In the genomic region with DNA sequence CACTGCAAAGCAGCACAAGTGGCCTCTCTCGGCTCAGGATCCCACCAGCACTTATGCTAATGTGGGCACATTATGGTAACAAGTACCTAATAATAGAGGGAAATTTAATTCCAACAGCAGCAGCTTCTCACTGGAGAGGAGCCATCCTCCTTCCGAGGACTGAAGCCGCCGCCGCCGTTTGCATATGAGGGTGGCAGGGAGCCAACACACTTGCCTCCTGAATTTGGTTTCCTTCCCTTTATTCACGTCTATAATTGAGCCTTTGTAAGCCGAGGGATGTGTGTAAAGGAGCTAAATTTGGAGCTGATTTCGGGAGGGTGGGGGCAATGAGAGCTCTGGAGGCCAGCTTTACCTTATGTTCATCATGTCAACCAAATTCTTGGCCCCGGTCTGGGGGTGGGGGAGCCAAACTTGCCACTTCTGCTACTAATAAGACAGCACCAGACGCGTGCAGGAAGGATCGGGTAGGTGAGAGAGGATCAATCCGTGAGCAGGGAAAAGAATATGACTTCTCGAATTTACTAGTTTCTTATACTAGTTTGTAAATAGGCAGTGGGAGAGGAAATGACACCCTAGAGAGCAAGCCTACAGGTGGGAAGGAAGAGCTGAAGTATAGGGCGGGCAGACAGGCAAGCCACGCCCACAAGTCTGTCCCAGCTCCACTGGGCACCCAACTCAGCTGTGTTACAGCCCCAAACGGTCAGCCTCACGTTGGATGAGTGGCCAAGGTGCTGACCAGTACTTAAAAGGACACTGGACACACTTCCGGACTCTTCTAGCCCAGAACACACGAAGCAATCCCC, we compare ENCODE assay signal across 9 mouse cellular contexts. TPM values are rescaled to one million over a fixed set of nuclear protein-coding genes. Genes with fewer than 3 reads are reported as not detected.
DNase-seq lines count a peak whose midpoint lies in the region; ATAC-seq lines count a peak whose summit lies in the region.
"Had no signal": no experiment of that assay in that cellular context is flagged by ENCODE, and none has a peak within 500 bp of the region (broad histone marks: within the 10 kb centered on the region; RNA-seq: fewer than 3 reads in every experiment).

No protein-coding gene starts in this region.

- no peaks in the 10 kb centered on the region for H3K27me3 ChIP-seq in intestine, embryonic 15.5 days (replicated peaks)
- H3K27me3 ChIP-seq in limb, embryonic 11.5 days (ENCODE audit: control insufficient read depth, insufficient read depth, low read length), result no peaks in the 10 kb centered on the region
- H3K27me3 ChIP-seq: CH12.LX had no signal

- H3K27ac ChIP-seq in intestine, embryonic 15.5 days, result no peak overlapping the region
- H3K27ac ChIP-seq in limb, embryonic 11.5 days (replicated peaks; ENCODE audit: low read depth, low read length), result no peak overlapping the region

- no peaks in the 10 kb centered on the region for H3K9me3 ChIP-seq in intestine, embryonic 15.5 days
- no peaks in the 10 kb centered on the region for H3K9me3 ChIP-seq in limb, embryonic 11.5 days (ENCODE audit: control insufficient read depth, low read length)

- 25% methylated on average over 21 of the region's 21 CpGs for WGBS in intestine, embryonic 15.5 days
- WGBS in limb, embryonic 11.5 days, result 21% methylated on average over 21 of the region's 21 CpGs

- H3K4me2 ChIP-seq in intestine, embryonic 15.5 days (replicated peaks), result peak overlapping the region; percentile 36; the same call in 1 of the 2 replicates
- peak overlapping the region; percentile 18; the same call in 1 of the 2 replicates for H3K4me2 ChIP-seq in limb, embryonic 11.5 days (ENCODE audit: low read depth, severe bottlenecking)

- ATAC-seq in cerebellum, adult (ENCODE audit: insufficient number of reproducible peaks, low FRiP score, low TSS enrichment), result no peak
- ATAC-seq in intestine, embryonic 15.5 days, result peak; percentile 53
- no peak for ATAC-seq in limb, embryonic 11.5 days (ENCODE audit: insufficient number of reproducible peaks, low FRiP score, low TSS enrichment, low read depth)

- H3K4me1 ChIP-seq in intestine, embryonic 15.5 days (replicated peaks), result peaks cover 11% of the 10 kb centered on the region; the same call in 1 of the 2 replicates
- no peaks in the 10 kb centered on the region; the same call in 1 of the 2 replicates for H3K4me1 ChIP-seq in limb, embryonic 11.5 days (ENCODE audit: control insufficient read depth, insufficient read depth, low read length)

- no peak overlapping the region for H3K4me3 ChIP-seq in intestine, embryonic 15.5 days (replicated peaks)
- H3K4me3 ChIP-seq in limb, embryonic 11.5 days (ENCODE audit: low read depth, low read length), result no peak overlapping the region

- no peak overlapping the region for H3K9ac ChIP-seq in intestine, embryonic 15.5 days
- no peak overlapping the region for H3K9ac ChIP-seq in limb, embryonic 11.5 days (ENCODE audit: low read length)

- peak; percentile 21 to 38 for DNase-seq in cerebellum, adult 18-20 months
- peak; percentile 46 to 71 for DNase-seq in cerebellum, postnatal 4 days (ENCODE audit: low spot score in 2 of 2)
- DNase-seq in heart, adult 18-20 months, result peak; percentile 62
- no peak for DNase-seq in limb, embryonic 11.5 days (ENCODE audit: low spot score)
- DNase-seq in naive thymus-derived CD4-positive, alpha-beta T cell, adult 2 months (ENCODE audit: low read depth), result peak; percentile 61
- no peak for DNase-seq in c-Kit-positive CD71-positive TER-119-positive erythroid progenitor cells, embryonic 14.5 days (ENCODE audit: low spot score)

- H3K36me3 ChIP-seq in intestine, embryonic 15.5 days, result no peaks in the 10 kb centered on the region
- H3K36me3 ChIP-seq in limb, embryonic 11.5 days (ENCODE audit: control insufficient read depth, insufficient read depth, low read length), result no peaks in the 10 kb centered on the region

RNA-seq across cellular contexts. Expression of a gene that starts 56.8 kb away (rescaled TPM):
- under 1 TPM; 0.27 to 0.87 TPM for total RNA-seq in heart, adult 18-20 months (2021)
- polyA plus RNA-seq in intestine, embryonic 15.5 days (2015; fragmentation: Nextera tagmentation; extraction: Ambion mirVana), result not detected in 2 replicates
- not detected in 2 replicates for polyA plus RNA-seq in limb, embryonic 11.5 days (2014; fragmentation: Nextera tagmentation; extraction: Ambion mirVana)

Comparison
In these comparisons a context has a peak if more than half of its experiments do, and no peak if none do; other contexts are left out.
1. DNase-seq: peak in cerebellum, adult 18-20 months (2 of 2), cerebellum, postnatal 4 days (2 of 2), heart, adult 18-20 months (2 of 2) and naive thymus-derived CD4-positive, alpha-beta T cell, adult 2 months (single experiment); none in limb, embryonic 11.5 days (single experiment) and c-Kit-positive CD71-positive TER-119-positive erythroid progenitor cells, embryonic 14.5 days (single experiment).